Mouse (Mus musculus) right cerebral cortex, postnatal 14 days (tissue): ENCODE results near the gene Zfp451.

Experiments used
- DNase-seq: peaks from one replicate; pipeline ENCODE4 v3.0.0; 2022

Zfp451 gene

DNA sequence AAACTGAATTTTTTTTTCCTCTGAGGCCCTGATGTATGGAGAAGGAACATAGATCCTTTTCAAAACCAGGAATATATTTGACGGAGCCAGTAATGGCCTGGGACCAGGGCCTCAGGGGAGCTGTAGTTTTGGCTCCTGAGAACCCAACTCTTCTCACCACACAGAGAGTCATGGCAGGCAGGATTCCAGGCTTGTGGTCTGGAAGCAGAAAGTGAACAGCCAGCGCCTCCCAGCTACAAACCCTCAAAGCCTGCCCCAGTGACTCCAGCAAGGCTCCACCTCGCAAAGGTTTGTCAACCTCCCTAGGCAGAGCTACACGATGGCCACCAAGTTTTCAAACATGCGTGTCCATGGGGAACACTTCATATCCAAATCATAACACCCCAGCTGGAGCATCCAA lies 102.4 kb downstream of the Zfp451 start:
- no peak for DNase-seq
